Mouse (Mus musculus) cerebellum, adult 9-10 months (tissue): Measurements from ENCODE around the gene Tmem176a.

ENCODE experiments used
- DNase-seq: peaks from one replicate; pipeline ENCODE4 v3.0.0; 2022

Gene Tmem176a

GRCm38 (mm10) chr6:48894938-48895818 is 54.5 kb downstream of the Tmem176a start:
- DNase-seq = no peak

DNA sequence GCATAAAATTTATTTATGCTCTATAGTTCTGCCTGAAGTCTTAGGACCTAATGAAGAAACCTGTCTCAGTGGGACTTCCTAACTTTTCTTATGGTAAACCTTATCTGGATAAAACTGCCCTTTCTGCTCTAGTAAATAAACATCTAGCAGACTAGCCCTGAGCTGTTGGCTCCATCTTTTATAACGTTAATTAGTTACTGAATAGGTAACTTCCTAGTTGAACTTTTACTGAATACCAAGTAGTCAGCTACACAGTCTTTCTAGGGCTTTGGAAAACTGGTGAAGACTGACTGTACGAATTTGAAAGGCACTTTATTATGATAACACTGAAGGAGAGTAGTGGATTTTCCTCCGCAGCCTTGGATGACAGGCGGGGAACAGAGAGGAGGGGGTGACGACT is 55.2 kb downstream of the Tmem176a start:
- DNase-seq = no peak
